Mouse (Mus musculus): ENCODE results near the gene Inf2. TPM values are rescaled to one million over a fixed set of nuclear protein-coding genes. Genes with fewer than 3 reads are reported as not detected.

Gene Inf2
- polyA plus RNA-seq, 1 experiment, result 26.3 TPM

DNA sequence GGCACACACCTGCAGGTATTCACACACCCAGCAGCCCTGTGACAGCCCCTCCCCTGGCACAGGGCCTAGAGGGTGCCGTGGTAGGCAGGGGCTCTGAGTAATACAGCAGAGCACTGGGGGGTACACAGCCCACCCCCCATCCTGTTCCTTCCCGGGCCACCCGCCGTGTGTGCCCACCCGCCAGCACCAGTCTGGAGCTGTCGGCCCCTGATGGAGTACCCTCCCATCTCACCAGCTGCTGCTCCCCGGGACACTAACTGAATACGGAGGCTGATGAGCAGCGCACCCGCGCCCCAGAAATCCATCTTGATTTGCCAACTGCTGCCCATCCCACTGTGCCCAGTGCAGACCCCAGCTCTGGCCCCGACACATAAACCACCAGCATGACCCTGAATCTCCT is 75.1 kb downstream of the Inf2 start:
- DNase-seq, result no peak

DNA sequence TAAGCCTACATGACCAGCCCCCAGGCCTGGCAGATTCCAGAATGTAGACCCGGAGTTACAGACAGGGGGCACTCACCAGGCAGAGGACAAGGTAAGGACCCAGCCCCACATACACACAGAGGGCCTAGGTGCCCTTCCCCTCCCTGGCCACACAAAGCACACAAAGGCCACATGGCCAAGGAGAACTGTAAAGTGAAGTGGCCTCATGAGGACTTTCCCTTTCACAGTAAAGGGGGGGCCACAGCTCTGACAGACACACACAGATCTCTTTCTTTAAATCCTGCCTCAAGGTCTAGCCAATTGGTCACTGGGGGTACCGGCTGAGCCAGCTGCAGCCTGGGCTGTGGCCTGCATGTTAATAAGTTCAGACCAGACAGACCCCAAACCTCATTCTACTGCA is 75.5 kb downstream of the Inf2 start:
- Histone ChIP-seq H3K36me3 (ENCODE audit: control insufficient read depth, insufficient read depth, low read length) (peaks cover 37% of the 10 kb centered on the region), H3K4me1 (replicated peaks; ENCODE audit: control insufficient read depth, insufficient read depth, low read length) (no peaks in the 10 kb centered on the region), H3K27me3 (ENCODE audit: control insufficient read depth, insufficient read depth, low read length) (no peaks in the 10 kb centered on the region), H3K4me3 (ENCODE audit: control insufficient read depth, insufficient read depth, low read length) (no peak overlapping the region), H3K27ac (ENCODE audit: control insufficient read depth, insufficient read depth, low read length) (no peak overlapping the region)
- no peak for TF ChIP-seq CTCF (IDR thresholded peaks at IDR 0.05; ENCODE audit: borderline replicate concordance, control insufficient read depth, extremely low read depth, insufficient read depth, low read length, poor library complexity)
- no peak for TF ChIP-seq POLR2A (IDR thresholded peaks at IDR 0.05; ENCODE audit: control insufficient read depth, extremely low read depth, insufficient read depth, low read length, poor library complexity)
- DNase-seq, result no peak
- 85% methylated on average over 2 of the region's 2 CpGs for WGBS

More for the DNA sequence above, 75.1 kb downstream of the Inf2 start:
- no peaks in the 10 kb centered on the region for H3K27me3 ChIP-seq (ENCODE audit: control insufficient read depth, insufficient read depth, low read length)
- H3K27ac ChIP-seq (ENCODE audit: control insufficient read depth, insufficient read depth, low read length), result no peak overlapping the region
- no peak overlapping the region for H3K4me3 ChIP-seq (ENCODE audit: control insufficient read depth, insufficient read depth, low read length)
- 97% methylated on average over 12 of the region's 12 CpGs for WGBS
- TF ChIP-seq POLR2A (IDR thresholded peaks at IDR 0.05; ENCODE audit: control insufficient read depth, extremely low read depth, insufficient read depth, low read length, poor library complexity), result no peak
- no peak for TF ChIP-seq CTCF (IDR thresholded peaks at IDR 0.05; ENCODE audit: borderline replicate concordance, control insufficient read depth, extremely low read depth, insufficient read depth, low read length, poor library complexity)
- H3K36me3 ChIP-seq (ENCODE audit: control insufficient read depth, insufficient read depth, low read length), result peaks cover 39% of the 10 kb centered on the region
- no peaks in the 10 kb centered on the region for H3K4me1 ChIP-seq (replicated peaks; ENCODE audit: control insufficient read depth, insufficient read depth, low read length)

DNA sequence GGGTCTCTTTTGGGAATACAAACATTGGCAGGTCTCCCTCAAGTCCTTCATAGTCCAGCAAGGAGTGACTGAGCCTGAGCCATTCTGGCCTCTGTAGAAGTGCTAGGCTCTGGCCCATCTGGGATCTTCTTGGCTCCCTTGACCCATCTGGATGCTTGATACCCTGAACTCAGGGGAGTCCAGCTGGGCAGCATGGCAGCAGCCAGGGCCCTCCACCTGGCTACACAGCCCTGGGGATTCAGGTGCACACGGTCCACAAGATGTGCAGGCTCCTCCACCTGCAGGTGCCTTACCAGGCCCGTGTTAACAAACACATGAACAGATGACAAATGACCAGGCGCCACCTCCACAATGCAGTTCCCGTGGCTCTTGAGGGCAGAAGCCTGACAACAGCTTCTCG is 76.1 kb downstream of the Inf2 start:
- Histone ChIP-seq H3K27me3 (ENCODE audit: control insufficient read depth, insufficient read depth, low read length) (no peaks in the 10 kb centered on the region), H3K4me1 (replicated peaks; ENCODE audit: control insufficient read depth, insufficient read depth, low read length) (no peaks in the 10 kb centered on the region), H3K36me3 (ENCODE audit: control insufficient read depth, insufficient read depth, low read length) (peaks cover 36% of the 10 kb centered on the region), H3K4me3 (ENCODE audit: control insufficient read depth, insufficient read depth, low read length) (no peak overlapping the region), H3K27ac (ENCODE audit: control insufficient read depth, insufficient read depth, low read length) (no peak overlapping the region)
- 79% methylated on average over 5 of the region's 5 CpGs for WGBS
- DNase-seq, result no peak
- no peak for TF ChIP-seq POLR2A (IDR thresholded peaks at IDR 0.05; ENCODE audit: control insufficient read depth, extremely low read depth, insufficient read depth, low read length, poor library complexity)
- no peak for TF ChIP-seq CTCF (IDR thresholded peaks at IDR 0.05; ENCODE audit: borderline replicate concordance, control insufficient read depth, extremely low read depth, insufficient read depth, low read length, poor library complexity)

Other genes with a start within 250 kb of the Inf2 start
- gene A530016L24Rik, start 99.3 kb upstream of the Inf2 start, polyA plus RNA-seq (2012; rRNA removed), result 13.6 and 14.5 TPM in 2 replicates
- gene Tmem179, start 72.0 kb upstream of the Inf2 start, polyA plus RNA-seq (2012; rRNA removed), result 0.04 and 0.05 TPM in 2 replicates
- gene Adssl1, start 31.3 kb downstream of the Inf2 start, polyA plus RNA-seq (2012; rRNA removed), result 10.9 and 14.2 TPM in 2 replicates
- gene Siva1, start 55.9 kb downstream of the Inf2 start, polyA plus RNA-seq (2012; rRNA removed), result 131 and 134 TPM in 2 replicates
- 220 and 229 TPM in 2 replicates for gene Akt1, start 86.1 kb downstream of the Inf2 start, polyA plus RNA-seq (2012; rRNA removed)
- 15.9 and 17.8 TPM in 2 replicates for gene Zbtb42, start 90.0 kb downstream of the Inf2 start, polyA plus RNA-seq (2012; rRNA removed)
- 21.1 and 22.8 TPM in 2 replicates for gene Cep170b, start 131.7 kb downstream of the Inf2 start, polyA plus RNA-seq (2012; rRNA removed)
- gene Pld4, start 171.9 kb downstream of the Inf2 start, polyA plus RNA-seq (2012; rRNA removed), result 82.3 and 99.8 TPM in 2 replicates
- gene Ahnak2, start 213.9 kb downstream of the Inf2 start, polyA plus RNA-seq (2012; rRNA removed), result 3.3 and 4.0 TPM in 2 replicates
- 2.8 and 2.9 TPM in 2 replicates for gene Clba1, start 220.2 kb downstream of the Inf2 start, polyA plus RNA-seq (2012; rRNA removed)
- 124 and 126 TPM in 2 replicates for gene Cdca4, start 240.6 kb downstream of the Inf2 start, polyA plus RNA-seq (2012; rRNA removed)

Measured in thymus, adult 2 months (tissue).